Mouse (Mus musculus) cerebellum, adult 8-10 months (tissue): ENCODE measurements around the gene Cntnap2.
A peak's percentile ranks its signal among the peaks of the same experiment; 100 is the strongest.

Source experiments
- DNase-seq: peaks from one replicate; pipeline ENCODE4 v3.0.0; 2022

The Cntnap2 gene

DNA sequence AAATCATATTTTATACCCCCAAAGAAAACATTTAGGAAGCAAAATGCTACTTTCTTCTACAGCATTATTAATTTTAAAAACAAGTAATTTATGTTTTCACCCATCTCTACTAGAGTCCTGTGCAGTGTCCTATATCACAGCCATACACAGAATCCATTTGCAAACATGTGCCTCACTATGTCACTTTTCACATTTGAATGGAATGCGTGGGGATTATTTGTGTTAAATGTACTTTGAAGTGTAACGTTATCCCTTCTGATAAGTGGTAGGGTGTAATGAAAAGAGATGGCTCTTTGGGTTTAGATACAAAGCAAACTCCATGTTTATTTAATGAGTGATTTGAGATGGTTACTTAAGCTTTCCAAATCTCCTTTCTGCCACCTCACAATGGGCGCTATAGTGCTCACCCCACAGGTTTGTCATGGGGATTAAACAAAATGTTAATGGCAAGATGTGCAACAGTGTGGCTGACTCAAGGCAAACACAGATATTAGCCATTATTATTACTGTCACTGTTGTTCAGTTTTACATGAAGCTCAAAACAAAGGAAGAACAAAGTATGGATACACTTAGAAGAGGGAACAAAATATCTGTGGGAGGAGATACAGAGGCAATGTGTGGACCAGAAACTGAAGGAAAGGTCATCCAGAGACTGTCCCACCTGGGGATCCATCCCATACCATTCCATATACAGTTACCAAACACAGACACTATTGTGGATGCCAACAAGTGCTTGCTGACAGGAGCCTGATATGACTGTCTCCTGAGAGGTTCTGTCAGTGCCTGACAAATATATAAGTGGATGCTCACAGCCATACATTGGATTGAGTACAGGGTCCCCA is 886.2 kb downstream of the Cntnap2 start:
- DNase-seq: no peak

- DNase-seq: no peak
Observed at GRCm38 (mm10) chr6:45954773-45955172, 895.6 kb downstream of the Cntnap2 start.

DNA sequence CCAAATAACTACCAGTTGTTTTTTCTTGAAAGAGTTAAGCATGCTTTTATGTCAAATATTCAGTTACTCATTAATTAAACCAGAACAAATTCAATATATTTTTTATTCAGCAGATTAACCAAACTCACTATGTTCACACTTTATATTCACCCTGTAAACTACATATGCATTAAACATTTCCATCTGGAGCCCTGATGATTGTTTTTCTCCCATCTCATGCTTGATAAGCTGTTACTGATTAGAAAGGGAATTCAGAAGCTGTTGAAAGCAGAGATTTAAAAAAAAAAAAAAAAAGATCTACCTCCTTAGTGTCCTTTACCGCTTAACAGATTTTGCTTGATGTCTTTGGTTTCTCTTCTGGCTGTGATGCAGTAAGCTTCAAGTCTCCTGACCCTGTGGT is 905.3 kb downstream of the Cntnap2 start:
- DNase-seq: no peak

DNA sequence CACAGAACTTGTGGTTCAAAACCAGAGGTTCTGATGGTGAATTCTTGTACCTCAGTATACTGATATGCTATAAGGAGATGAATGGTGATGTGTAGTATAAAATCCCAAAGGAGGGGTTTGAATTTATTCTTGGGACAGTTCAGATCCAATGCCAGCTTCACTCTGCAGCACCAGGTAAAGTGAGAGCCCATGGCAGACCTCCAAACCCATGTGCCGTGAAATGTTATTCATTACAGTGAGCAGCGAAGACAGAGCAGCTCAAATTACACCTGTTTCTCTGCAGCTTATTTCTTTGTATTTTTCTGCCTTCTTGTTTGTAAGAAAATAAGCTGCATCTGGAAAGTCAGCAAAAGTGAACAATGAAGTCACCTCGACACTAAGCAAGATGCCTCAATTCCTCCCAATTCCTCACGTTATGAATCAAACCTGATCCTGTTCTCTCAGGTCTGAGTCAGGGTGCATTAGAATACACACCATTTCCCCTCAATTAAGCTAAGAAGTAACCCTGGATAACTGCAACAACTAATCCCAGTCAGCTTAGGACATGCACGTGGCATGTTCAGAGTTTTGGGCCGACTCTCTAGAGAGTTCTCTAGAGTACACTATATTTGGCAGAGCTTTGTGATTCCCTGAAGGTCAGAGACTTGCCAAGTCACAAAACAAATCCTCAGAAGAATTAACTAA is 915.5 kb downstream of the Cntnap2 start:
- DNase-seq: no peak

DNA sequence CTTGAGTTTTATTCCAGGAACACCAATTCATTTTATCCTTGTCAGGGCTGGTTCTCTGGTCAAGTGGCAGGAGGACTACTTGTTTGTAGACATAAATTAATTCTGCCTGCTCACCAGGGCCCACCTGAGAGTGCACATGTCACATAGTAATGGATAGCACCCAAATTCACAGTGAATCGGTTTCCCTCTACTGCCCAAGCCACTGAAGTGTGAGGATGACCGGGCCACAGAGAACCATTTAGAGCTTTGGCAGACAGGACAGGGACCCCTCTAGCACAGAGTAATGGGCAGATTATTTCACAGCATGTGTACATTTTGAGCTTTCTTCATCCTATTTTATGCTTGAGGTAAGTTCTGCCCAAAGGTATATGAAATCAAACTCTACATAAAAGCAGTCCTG is 920.0 kb downstream of the Cntnap2 start:
- DNase-seq: no peak

GRCm38 (mm10) chr6:45988051-45988450 is 928.9 kb downstream of the Cntnap2 start:
- DNase-seq: no peak

DNA sequence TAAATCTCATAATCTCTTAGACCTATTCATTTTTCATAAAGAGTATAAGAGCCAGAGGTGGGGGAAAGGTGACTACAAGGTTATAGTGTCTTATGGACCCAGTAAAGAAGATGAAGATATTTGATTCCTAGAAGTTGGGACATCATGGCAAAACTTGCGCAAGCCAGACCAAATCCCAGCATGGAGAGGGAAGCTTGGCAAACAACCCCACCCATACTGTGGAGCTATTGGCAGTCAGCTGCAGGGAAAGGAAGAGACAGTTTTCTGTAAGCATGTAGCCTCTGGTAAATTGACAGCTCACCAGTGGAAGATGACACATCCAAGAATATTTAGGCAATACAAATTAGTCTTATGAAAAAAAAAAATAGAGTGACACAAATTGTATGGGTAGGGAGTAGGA is 931.9 kb downstream of the Cntnap2 start:
- no peak for DNase-seq

GRCm38 (mm10) chr6:46022515-46023143 is 963.5 kb downstream of the Cntnap2 start:
- no peak for DNase-seq

DNA sequence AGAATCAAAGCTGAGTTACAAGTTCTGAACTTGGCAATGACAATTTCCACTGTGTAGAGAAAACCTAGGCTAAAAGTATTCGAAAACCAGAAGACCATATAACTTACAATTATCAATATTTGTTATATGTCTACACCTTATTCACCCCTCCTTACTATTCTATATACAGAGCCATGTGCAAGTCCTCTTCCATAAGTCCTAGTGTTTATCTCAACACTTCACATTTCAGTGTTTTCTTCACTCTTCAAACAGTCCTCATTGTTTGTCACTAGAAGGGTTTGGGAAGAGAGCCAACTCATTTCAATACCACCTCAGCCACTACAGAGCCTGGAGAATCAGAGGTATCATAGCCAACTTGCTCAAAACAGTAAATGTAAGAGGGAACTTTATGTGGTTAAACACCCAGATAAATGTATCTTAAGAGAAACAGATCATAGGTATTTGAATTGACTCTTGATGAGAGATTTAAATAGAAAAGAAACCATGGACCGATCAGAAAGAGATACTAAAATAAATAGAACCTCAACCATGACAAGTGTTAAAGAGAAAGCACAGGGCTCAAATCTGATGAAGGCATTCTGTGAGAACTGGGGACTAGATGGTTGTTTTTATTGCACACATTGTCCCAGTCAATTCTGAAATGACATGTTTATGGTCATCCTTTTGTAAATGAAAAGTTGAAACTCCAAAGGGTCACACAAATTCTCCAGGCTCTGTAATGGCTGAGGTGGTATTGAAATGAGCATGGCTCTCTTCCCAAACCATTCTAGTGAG is 972.9 kb downstream of the Cntnap2 start:
- DNase-seq: no peak

- DNase-seq: no peak
Observed at GRCm38 (mm10) chr6:46033108-46033507, 974.0 kb downstream of the Cntnap2 start.

- no peak for DNase-seq
Observed at GRCm38 (mm10) chr6:46040671-46041070, 981.5 kb downstream of the Cntnap2 start.

DNA sequence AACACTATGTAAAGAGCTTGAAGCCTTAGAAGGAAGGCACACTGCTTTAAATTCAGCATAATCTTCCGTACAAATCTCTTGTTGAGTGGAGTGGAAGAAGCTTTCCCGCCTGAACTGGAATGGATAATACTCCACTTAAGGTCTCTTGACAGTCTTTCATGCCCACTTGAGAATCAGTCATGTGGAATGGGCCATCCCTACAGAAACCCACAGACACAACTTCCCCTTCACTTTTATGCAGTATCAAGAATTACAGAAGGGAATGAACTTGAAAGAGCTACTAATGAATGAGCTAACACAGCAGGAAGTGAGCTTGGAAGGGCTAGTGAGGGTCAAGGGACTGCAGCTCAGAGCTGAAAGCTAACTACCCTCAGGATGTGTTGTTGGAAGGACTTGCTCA is 1021.1 kb downstream of the Cntnap2 start:
- DNase-seq: no peak

- DNase-seq: no peak
Observed at GRCm38 (mm10) chr6:46081432-46081831, 1022.3 kb downstream of the Cntnap2 start.

GRCm38 (mm10) chr6:46143189-46143841 is 1084.2 kb downstream of the Cntnap2 start:
- DNase-seq: no peak

DNA sequence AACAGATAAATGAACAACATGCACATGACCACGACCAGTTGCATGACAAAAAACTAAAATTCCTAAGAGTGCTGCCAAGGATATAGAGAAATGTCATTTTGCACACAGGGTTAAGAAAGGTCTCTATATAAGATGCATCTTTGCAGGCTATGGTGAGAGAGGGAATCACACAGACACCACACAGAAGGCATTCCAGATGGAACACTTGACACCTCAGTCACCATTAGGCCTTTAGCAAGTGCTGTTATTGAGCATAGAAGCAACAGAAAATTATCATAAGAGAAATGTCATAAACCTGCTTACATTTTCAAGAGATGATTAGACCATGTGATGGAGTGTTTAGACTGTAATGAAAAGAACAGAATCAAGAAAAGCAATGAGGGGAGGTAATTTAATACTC is 1107.7 kb downstream of the Cntnap2 start:
- no peak for DNase-seq

DNA sequence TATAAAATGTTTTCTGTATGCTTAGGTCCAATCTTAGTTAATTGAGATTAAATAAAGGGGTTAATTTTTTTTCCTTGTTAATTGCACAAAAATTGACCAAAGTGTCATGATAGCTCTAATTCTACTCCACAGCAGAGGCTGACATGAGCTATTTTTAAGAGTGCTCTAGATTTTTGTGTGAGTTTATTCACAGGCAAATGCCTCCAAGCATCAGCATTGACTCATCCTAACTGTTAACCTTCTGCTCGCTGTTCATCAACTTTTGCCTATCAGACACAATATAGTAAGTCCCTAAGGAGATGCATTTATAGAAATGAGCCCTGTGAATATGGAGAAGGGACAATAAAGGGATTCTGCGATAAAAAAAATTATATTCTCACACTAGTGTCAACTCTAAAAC is 1138.1 kb downstream of the Cntnap2 start:
- no peak for DNase-seq

- no peak for DNase-seq
Observed at GRCm38 (mm10) chr6:46201828-46202227, 1142.7 kb downstream of the Cntnap2 start.

- peak; percentile 40 for DNase-seq
Observed at GRCm38 (mm10) chr6:46205531-46205930, 1146.4 kb downstream of the Cntnap2 start.

GRCm38 (mm10) chr6:46232889-46233288 is 1173.7 kb downstream of the Cntnap2 start:
- DNase-seq: no peak

- DNase-seq: no peak
Observed at GRCm38 (mm10) chr6:46240349-46240748, 1181.2 kb downstream of the Cntnap2 start.

DNA sequence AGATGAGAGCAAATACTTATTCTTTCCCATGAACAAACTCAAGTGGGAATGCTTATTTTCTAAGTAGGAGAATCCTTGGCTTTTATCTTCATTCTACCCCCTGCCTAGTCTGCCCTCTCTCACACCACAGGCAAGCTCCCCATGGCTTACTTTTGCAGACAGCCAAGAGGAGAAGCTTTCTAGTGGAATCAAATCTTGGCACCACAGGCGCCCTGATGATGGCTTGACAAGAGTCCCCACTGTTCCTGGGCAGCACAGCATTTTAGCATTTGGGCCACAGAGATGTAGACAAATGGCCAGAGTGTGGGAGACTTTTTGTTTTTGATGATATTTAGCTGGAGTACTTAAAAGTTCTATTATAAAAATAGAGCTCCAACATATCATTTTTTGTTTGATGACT is 1204.0 kb downstream of the Cntnap2 start:
- peak; percentile 40 for DNase-seq

DNA sequence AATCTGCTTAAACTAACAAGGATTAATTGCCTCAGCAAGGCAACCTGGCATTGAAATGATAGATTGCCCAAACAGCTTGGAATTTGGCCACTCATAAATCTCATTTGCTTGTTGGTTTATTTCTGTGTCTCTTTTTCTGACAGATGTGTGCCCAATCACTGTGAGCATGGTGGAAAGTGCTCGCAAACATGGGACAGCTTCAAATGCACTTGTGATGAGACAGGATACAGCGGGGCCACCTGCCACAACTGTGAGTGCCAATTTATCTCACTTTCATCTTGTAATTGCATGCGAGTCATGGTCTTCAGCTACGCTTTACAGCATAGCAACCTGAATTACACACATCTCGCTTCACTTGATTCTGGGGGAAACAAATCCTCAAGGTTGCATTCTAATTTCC is 1287.8 kb downstream of the Cntnap2 start:
- no peak for DNase-seq

DNA sequence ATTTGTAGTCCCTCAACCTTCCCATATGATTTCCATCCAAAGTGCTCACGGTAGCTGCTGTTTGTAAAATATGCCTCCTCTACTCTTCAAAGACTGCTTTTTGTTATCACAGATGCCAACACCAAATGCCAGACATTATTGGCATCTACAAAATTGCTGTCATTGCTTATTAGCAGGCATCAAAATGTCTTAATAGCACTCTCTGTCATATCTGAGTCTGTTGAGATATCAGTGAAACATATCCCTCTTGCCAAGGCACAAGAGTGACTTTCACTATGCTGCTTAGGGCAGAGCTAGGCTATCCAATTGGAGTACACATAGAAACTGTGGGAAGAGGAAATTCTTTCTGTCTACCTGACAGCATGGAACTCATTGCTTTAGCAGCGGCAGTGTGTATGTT is 1301.9 kb downstream of the Cntnap2 start:
- no peak for DNase-seq
